Mouse (Mus musculus) testis, postnatal 14 days (tissue): ENCODE measurements around the gene Tcte3.
"Not testable (repeated sequence)": the region's sequence is repeated elsewhere in the genome, so short reads cannot be mapped to it uniquely, and the experiment has no call there.

Experiments
- DNase-seq: peaks from one replicate; pipeline ENCODE4 v3.0.0; 2021; ENCODE audit warnings: low spot score

Gene Tcte3

GRCm38 (mm10) chr17:15041175-15041729 is at the start of gene Tcte3, which contains the start of the genes Ermard and Gm3448:
Gene Tcte3, minus strand, starts transcription at chr17:15041488.
Gene Ermard, plus strand, starts transcription at chr17:15041208.
Gene Gm3448, minus strand, starts transcription at chr17:15041537.
- peak; percentile 24 for DNase-seq

DNA sequence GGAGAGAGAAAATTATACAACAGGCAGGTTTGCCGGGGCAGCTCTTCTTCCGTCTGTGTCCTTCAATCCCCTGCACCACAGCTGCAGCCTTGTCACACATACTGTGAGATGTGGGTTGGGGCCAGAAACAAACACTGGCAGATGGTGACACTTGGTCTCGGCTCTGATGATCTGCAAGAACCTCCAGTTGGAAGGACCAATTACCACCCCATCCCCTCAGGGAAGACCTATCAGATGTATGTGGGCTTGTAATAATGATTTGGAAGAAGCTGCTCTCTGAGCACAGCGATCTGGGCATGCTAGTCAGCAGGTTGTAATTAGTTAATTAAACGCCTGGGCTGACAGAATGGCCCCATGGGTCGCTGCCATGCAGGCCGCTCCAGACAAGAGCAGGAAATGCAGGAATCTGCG is 47.3 kb upstream of the Tcte3 start:
- no peak for DNase-seq

DNA sequence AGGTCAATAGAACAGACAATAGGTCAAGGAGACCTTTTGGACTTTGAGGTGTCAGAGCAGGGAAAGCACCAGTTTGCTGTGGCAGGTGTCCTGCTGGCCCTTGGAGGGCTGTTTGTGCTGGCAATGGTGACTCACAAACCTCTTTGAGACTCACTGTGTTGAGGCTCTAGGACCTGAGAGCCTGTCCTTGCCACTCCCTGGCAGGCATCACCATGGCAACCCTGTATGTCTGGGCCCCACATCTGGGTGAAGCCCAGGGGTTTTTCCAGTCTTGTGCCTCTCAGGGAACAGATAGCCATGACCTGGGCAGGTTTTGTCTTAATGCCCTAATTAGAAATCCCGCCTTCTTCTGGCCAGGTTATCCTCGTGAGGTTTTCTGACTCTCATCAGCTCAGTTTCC is 46.9 kb upstream of the Tcte3 start:
- no peak for DNase-seq

DNA sequence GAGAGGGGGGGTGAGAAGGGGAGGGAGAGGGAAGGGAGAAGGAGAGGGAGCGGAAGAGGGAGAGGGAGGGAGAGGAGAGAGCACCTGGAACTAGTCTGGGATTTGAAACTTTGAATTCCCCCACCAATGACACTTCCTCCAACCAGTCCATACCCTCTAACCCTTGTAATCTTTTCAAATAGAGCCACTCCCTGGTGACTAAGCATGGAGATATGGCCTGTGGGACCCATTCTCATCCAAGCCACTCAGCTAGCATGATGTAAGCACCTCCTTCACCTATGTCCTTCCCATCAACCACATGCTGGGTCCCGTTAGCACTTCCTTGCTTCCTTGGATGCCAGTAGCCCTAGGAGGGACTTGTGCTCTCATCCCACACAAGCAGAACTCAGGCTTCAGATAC is 43.7 kb upstream of the Tcte3 start:
- no peak for DNase-seq

- no peak for DNase-seq
Measured at GRCm38 (mm10) chr17:15084226-15084848, 43.0 kb upstream of the Tcte3 start.

GRCm38 (mm10) chr17:15077536-15077935 is 36.2 kb upstream of the Tcte3 start:
- no peak for DNase-seq

DNA sequence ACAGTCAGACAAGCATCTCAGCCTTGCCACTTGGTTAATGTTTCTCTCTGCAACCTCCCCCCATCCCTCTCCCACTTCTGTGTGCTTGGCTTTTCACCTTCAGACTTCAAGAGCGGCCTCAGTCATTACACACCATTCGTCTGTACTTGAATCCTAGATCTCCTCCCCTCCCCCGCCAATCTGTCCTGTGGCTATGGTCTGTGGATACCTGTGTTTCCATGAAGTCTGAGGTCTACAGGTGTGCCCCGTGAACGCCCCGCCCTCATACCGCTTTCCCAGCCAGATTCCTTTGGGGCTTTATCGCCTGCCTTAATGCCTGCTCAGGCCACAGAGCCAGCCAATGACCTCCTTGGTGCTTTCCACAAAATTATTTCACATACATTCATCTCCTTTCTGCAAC is 33.7 kb upstream of the Tcte3 start:
- DNase-seq, result no peak

DNA sequence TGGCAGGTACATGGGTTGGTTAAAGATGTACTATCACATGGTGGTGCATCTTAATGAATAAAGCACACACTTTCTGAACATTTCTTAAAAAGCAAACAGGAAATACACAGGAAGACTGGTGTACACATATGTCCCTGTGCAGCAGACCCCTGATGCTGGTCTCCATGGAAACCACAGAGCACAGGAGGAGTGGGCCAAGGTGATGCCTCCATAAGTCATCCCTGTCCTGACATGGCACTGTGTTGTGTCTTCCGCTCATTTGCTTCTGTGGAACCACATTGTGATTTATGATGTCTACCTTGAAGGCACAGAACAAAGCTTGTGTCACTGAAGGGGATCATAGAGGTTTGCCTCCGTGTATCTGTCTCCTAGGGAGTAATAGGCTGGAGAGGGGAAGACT is 30.9 kb upstream of the Tcte3 start:
- no peak for DNase-seq

- no peak for DNase-seq
Measured at GRCm38 (mm10) chr17:15069124-15069523, 27.8 kb upstream of the Tcte3 start.

DNA sequence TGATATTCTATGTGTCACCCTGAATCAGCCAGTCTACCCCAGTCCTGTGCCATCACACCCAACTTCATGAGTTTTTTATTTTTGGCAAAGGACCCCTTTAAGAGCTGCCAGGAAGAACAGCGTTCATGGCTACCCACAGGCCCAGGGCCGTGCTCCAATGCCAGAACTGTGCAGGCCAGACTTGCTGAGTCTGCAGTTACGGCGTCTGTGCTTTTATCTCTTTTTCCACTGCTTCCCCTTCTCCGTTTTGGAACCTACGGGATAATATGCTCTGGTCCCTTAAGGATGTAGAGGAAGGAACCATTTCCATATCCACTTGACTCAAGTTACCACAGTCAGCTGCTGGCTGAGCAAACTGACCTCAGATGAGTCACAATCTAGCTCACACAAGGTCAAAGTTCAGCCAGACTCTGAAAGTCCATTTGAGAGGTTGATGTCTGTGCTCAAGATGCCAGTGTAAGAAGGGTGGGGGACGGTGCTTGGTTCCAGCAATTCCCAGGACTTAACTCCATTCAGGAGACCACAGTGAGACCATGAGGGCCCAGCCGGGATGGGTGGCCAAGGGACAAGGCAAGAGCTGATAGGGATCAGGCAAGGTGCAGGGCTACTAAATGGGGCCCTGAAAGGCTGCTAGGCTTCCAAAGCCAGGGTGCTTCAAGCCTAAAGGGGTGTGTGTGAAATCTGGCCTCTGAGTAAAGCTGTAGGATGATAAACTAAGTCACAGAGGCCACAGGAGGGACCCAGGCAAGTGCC is 26.9 kb upstream of the Tcte3 start:
- DNase-seq, result no peak

GRCm38 (mm10) chr17:15066911-15067310 is 25.6 kb upstream of the Tcte3 start:
- no peak for DNase-seq

GRCm38 (mm10) chr17:15066066-15066465 is 24.8 kb upstream of the Tcte3 start:
- no peak for DNase-seq

DNA sequence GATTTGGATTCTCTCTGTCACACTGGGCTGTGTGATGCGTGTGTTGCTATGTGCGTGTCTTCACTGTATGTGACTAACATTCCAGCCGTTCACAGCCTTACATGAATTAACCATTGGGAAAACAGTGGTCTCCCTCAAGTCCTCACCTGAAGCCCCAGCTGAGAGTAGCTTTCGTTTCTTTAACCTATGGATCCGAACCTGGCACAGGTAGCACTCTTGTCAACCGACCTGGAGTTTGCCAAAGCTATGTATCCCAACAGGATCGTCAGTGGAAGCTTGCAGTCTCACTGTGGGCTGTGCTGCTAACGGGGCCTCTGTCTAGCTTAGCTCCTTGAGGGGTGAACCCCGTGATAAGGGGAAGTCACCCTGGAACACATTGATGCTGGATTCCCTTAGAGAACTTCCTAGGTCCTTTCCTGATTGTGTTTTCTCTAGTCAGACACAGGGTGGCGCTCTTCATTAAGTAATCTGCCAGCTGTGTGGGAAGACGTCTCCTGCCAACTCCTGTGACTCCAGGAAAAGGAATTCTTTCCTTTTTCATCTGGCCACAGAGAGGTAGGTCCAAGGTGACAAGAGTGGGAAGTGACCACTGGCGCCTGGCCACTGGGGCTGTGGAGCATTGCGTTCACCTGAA is 24.2 kb upstream of the Tcte3 start:
- no peak for DNase-seq

DNA sequence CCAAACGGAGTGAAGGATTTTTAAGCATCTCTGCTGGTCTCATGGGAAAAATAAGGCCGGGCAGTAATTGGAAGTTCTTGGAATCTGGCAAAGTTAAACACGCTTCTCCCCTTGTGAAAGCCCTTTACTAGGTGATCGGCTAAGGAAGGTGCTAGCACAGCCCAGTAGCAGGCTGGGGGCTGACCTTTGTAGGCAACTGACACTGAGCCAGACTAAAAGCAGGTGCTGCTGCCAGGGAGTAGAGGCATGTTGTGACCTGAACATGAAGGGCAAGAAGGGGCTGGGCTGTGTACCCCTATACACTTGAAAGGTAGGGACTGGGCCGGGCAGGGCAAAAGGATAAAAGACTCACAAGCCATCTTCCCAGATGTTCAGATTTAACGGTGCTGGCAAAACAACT is 19.1 kb upstream of the Tcte3 start:
- no peak for DNase-seq

DNA sequence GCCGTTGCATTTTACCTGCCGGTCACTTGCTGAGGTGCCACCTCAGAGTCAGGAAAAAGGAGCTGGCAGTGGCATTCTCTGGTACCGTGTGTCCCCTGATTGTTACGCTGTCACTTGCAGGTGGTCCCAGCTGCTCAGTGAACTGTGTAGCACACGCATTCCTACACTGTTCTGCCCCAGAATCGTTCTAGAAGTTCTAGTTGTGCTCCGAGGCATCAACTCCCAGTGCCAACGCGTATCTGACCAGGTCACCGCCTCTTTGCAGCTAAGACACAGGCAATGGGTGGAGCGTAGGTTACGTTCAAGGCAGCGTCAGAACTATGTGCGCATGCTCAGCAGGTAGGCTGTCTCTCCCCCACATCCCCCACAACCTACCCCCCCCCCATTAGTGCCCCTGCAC is 18.4 kb upstream of the Tcte3 start:
- DNase-seq, result no peak

DNA sequence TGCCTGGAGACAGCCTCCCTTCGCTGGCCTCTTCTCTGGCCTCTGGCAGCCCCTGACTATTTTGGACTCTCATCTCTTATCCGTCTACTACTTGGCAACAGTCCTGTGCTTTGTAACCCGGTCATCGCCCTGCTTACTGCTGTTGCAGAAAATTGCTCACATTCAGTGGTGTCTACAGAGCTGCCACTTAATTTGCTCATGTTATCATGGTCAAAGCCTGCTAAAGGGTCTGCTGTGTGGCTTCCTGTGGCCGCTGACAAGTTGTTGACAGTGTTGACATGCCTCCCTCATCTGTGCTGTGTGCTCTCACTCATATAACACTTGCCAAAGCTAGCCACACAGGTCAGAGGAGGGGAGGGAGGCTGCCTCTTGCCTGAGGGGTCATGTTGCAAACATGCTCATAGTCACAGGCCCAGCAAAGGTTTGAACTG is 16.9 kb upstream of the Tcte3 start:
- no peak for DNase-seq

DNA sequence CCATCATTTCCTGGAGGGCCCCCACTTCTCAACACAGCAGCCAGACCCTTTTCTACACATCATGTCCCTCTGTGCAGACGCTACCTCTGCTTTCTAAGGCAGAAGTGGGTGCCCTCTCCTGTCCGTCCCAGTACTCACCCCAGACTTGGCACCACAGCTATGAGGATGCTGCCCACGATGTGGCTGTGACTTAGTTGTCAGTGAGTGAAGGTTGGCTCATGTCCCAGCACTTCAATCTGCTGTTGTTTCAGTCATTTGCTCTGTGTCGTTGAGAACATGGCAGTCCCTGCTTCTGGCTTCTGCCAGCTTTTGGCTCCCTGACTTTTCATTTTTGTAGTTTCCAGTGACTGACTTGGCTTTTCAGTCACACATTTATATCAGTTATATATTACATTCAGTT is 14.6 kb upstream of the Tcte3 start:
- no peak for DNase-seq

DNA sequence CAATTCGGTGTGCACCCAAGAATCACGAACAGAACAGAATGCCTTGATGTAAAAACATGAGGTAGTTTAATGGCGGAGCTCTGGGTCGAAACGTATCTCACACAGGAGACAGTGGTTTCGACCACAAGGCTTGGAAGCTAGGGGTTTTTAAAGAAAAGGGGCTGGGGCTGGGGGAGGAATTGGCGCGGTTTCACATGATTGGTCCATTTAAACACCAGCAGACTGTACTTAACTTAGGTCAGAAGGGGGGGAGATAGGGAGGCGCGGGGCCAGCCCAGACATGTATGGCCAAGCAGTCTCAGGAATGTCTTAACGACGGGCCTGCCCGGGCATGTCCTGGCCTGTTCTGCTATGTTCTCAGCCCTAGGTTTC is 12.5 kb upstream of the Tcte3 start:
- DNase-seq, result not testable (repeated sequence)

DNA sequence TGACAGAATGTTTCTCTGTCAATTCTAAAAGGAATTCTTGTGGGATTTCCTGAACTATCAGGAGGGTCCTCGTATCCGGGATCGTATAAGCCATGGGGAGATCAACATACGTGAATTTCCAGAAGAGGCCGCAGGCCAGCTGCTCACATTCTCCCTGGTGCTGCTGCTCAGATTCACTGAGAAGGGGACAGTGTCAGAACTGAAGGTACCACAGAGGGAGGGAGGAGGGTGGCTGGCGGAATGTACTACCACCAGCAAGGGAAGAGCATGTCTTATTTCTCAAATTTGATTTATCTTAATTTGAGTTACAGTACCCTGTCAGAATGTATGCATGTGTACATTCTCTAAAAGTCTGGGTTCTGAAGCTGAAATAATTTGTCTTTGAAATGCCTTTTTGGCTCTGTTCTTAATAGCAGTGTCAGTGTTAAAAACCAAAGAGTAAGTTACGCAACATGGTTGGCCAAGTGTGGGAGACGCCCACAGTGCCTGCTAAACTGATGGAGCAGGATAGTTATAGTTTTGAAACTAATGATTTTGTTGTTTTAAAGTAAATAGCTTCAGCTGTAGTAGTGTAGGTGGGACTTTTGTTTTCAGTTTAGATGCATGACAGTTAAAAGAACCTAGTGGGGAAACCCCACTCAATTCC is 12.0 kb upstream of the Tcte3 start:
- DNase-seq, result not testable (repeated sequence)

- not testable (repeated sequence) for DNase-seq
Measured at GRCm38 (mm10) chr17:15052766-15053165, 11.5 kb upstream of the Tcte3 start.

- not testable (repeated sequence) for DNase-seq
Measured at GRCm38 (mm10) chr17:15050338-15050737, 9.1 kb upstream of the Tcte3 start.

DNA sequence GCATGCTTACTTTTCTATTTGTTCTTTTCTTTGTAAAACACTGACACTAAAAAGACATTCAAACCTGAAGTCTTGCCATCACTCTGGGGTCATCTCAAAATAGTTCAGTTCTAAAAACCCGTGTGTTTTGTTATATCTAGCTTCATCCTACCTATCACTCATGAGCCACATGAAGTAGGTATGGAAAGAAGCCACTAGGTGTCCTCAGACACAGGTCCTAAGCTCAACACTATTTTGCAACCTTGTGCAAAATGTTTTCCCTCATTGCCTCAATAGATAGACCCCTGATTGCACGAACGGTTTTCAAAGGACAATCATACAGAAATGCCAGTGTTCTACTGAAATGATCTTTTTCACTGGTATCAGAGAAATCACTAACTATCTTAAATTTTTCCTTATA is 833 bp downstream of the Tcte3 start:
- DNase-seq, result not testable (repeated sequence)
